Mouse (Mus musculus): ENCODE measurements around the gene Slc4a1ap. TPM values are rescaled to one million over a fixed set of nuclear protein-coding genes. Genes with fewer than 3 reads are reported as not detected.
A peak's percentile ranks its signal among the peaks of the same experiment; 100 is the strongest.

Slc4a1ap gene
- polyA plus RNA-seq (2012): 0.77 and 1.6 TPM in 2 replicates

DNA sequence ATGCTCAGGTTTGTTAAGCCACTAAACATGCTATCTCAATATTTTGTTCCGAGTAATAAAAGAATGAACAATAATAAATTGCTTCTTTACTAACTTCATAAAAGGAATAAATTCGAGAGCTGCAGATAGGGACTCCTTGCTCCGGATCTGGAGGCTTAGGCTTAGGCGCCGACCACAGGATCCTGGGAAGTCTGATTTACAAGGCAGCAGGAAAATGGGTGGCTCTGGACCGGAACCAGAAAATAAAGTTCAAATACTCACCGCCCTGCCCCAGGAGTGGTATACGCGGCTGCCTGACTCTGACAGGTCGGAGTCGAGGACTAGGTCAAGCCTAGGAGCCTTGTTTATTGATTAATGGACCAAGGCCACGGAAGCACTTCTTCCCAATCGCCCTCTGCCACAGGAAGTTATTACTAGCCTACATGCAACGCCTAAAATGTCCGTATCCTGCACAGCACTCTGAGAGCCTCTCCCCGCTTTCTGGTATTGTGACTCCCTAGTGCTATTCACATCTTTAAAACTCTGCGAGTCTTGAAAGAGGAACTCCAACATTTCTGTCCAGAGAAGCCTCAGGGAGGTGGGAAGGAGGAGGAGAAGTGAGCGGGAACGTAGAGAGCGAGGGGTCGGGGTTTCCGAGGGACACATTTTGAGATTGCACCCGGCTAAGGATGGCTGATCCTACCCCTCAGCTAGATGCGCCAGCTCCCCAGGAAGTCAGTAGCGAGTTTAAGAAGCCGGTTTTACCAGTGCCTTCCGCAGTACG is at the start of gene Slc4a1ap:
Slc4a1ap (plus strand) TSS at position 642 of the 763 bp plus-strand sequence.
- H3K4me1 ChIP-seq (ENCODE audit: control insufficient read depth): peaks cover 32% of the 10 kb centered on the region
- H3K36me3 ChIP-seq (ENCODE audit: control insufficient read depth): peaks cover 43% of the 10 kb centered on the region
- H3K27me3 ChIP-seq (ENCODE audit: control insufficient read depth): no peaks in the 10 kb centered on the region
- peak within 1 kb of the TSS; percentile 89 for H3K4me3 ChIP-seq (replicated peaks)
- TF ChIP-seq GATA1 (IDR thresholded peaks at IDR 0.05; ENCODE audit: low read length): no peak
- no peak for TF ChIP-seq TAL1 (IDR thresholded peaks at IDR 0.05; ENCODE audit: low read length)
- H3K9me3 ChIP-seq (ENCODE audit: control insufficient read depth, low read length): no peaks in the 10 kb centered on the region

DNA sequence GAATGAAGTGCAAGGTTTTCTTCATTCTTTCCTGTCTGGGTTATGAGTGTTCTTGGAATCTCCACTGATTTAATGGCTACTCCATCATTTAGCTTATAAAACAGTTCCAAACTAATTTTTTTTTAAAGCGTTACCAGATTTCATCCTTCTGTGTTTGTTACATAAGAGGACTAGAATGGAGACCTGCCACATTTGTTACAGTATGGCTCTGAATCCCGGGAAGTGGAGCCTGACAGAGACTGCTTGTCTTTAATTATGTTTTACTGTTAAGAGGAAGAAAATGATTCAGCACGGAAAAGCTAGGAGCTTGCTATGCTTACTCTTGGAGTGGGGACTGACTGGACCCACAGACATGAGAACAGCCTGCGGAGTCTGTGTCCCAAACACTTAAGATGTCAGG is 46.3 kb upstream of the Slc4a1ap start:
- peaks cover 69% of the 10 kb centered on the region for H3K36me3 ChIP-seq (ENCODE audit: control insufficient read depth)
- no peak for TF ChIP-seq TAL1 (IDR thresholded peaks at IDR 0.05; ENCODE audit: low read length)
- no peak for TF ChIP-seq GATA1 (IDR thresholded peaks at IDR 0.05; ENCODE audit: low read length)

DNA sequence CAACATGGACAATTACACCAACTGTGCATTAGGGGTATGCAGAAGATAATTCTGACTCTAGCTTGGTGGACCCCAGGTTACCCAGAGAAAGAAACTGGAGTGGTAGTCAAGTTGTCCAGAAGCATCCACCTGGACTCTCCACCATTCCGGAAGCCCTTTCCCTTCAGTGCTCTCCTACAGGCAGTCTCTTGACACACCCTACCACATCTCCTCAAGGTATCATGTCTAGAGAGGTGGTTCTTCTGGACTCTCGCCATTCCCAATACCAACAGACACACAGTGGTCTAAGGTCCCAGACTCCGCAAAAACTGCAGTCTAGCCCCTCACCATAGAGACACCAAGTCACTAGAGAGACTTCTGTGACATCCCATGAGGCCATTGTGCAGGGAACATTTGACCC is 41.4 kb upstream of the Slc4a1ap start, which contains the start of gene 4930548H24Rik:
4930548H24Rik (plus strand) TSS at position 301 of the 400 bp plus-strand sequence.
- Histone ChIP-seq H3K4me3 (replicated peaks) (no peak within 1 kb of the TSS), H3K4me1 (ENCODE audit: control insufficient read depth) (no peaks in the 10 kb centered on the region), H3K27me3 (ENCODE audit: control insufficient read depth) (no peaks in the 10 kb centered on the region), H3K9me3 (ENCODE audit: control insufficient read depth, low read length) (no peaks in the 10 kb centered on the region), H3K36me3 (ENCODE audit: control insufficient read depth) (peaks cover 20% of the 10 kb centered on the region)
- TF ChIP-seq TAL1 (IDR thresholded peaks at IDR 0.05; ENCODE audit: low read length) (no peak), GATA1 (IDR thresholded peaks at IDR 0.05; ENCODE audit: low read length) (no peak)

More for the DNA sequence above, 46.3 kb upstream of the Slc4a1ap start:
- Histone ChIP-seq H3K27me3 (ENCODE audit: control insufficient read depth) (no peaks in the 10 kb centered on the region), H3K4me1 (ENCODE audit: control insufficient read depth) (no peaks in the 10 kb centered on the region), H3K9me3 (ENCODE audit: control insufficient read depth, low read length) (no peaks in the 10 kb centered on the region), H3K4me3 (replicated peaks) (no peak overlapping the region)

DNA sequence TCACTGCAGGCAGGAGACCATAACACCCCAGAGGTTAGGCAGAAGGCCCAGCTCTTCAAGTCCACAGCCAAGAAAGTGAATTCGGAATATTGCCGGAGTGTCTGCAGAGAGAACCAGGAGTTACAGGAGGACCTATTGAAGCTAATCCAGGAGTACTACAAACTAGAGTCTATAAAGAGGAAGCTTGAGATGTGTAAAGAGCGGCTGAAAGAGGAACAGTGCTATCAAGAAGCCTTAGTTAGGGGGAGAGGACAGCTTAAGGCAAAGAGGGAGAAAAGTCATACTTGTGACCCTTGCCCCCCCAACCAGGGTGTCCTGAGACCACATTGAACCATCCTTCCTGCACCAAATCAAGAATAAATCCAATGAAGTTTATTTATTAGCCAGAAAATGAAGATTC is 38.9 kb upstream of the Slc4a1ap start:
- no peaks in the 10 kb centered on the region for H3K4me1 ChIP-seq (ENCODE audit: control insufficient read depth)
- no peak overlapping the region for H3K4me3 ChIP-seq (replicated peaks)
- no peaks in the 10 kb centered on the region for H3K36me3 ChIP-seq (ENCODE audit: control insufficient read depth)
- H3K9me3 ChIP-seq (ENCODE audit: control insufficient read depth, low read length): no peaks in the 10 kb centered on the region
- TF ChIP-seq GATA1 (IDR thresholded peaks at IDR 0.05; ENCODE audit: low read length): no peak
- no peak for TF ChIP-seq TAL1 (IDR thresholded peaks at IDR 0.05; ENCODE audit: low read length)
- peaks cover 13% of the 10 kb centered on the region for H3K27me3 ChIP-seq (ENCODE audit: control insufficient read depth)

DNA sequence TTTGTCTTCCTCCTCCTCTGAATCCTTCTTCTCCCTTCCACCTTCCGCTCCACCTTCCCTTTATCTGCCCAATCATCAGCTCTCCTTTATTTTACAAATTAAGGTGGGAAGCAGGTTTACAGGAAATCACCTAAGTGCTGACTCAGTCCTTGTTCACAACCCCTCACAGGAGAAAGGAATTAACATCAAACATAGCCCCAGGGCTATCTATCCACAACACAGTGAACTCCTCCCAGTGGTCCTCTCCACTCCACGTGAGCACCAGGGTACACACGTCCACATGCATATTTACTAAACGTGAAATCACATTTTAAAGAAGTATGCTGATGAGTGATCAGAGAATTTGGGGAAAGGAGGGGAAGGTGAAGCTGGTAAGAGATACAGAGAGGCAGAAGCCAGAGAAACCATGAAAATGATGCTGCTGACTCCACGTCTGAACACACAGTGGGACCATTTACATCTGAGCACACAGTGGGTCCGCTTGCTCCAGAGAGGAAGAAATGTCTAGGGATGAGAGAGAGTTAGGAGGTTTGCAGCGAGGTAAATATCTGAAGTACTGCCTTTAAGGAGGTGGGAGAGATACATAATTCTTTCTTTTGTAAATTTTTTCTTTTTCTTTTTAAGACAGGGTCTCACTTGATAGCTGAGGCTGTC is 37.6 kb upstream of the Slc4a1ap start:
- H3K36me3 ChIP-seq (ENCODE audit: control insufficient read depth): no peaks in the 10 kb centered on the region
- TF ChIP-seq GATA1 (IDR thresholded peaks at IDR 0.05; ENCODE audit: low read length): no peak
- no peak for TF ChIP-seq TAL1 (IDR thresholded peaks at IDR 0.05; ENCODE audit: low read length)
- peaks cover 5% of the 10 kb centered on the region for H3K4me1 ChIP-seq (ENCODE audit: control insufficient read depth)
- H3K9me3 ChIP-seq (ENCODE audit: control insufficient read depth, low read length): no peaks in the 10 kb centered on the region
- no peak overlapping the region for H3K4me3 ChIP-seq (replicated peaks)
- peaks cover 15% of the 10 kb centered on the region for H3K27me3 ChIP-seq (ENCODE audit: control insufficient read depth)

DNA sequence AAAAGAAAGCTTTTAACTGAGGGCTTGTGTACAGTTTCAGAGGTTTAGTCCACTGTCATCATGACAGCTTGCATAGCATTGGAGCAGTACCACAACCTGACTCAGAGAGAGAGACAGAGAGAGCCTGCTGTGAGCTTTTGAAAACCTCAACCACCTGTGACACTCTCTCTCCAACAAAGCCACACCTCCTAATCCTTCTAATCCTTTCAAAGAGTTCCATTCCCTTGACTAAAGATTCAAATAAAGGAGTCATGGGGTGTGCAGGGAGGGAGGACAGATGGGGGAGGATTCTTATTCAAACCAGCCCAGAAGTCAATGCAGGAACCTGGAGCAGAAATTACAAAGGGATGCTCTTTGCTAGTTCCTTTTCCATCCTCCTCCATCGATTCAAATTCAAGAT is 34.8 kb upstream of the Slc4a1ap start:
- peaks cover 7% of the 10 kb centered on the region for H3K36me3 ChIP-seq (ENCODE audit: control insufficient read depth)
- peaks cover 15% of the 10 kb centered on the region for H3K27me3 ChIP-seq (ENCODE audit: control insufficient read depth)
- TF ChIP-seq TAL1 (IDR thresholded peaks at IDR 0.05; ENCODE audit: low read length): no peak
- TF ChIP-seq GATA1 (IDR thresholded peaks at IDR 0.05; ENCODE audit: low read length): no peak
- peaks cover 23% of the 10 kb centered on the region for H3K4me1 ChIP-seq (ENCODE audit: control insufficient read depth)
- no peaks in the 10 kb centered on the region for H3K9me3 ChIP-seq (ENCODE audit: control insufficient read depth, low read length)
- no peak overlapping the region for H3K4me3 ChIP-seq (replicated peaks)

DNA sequence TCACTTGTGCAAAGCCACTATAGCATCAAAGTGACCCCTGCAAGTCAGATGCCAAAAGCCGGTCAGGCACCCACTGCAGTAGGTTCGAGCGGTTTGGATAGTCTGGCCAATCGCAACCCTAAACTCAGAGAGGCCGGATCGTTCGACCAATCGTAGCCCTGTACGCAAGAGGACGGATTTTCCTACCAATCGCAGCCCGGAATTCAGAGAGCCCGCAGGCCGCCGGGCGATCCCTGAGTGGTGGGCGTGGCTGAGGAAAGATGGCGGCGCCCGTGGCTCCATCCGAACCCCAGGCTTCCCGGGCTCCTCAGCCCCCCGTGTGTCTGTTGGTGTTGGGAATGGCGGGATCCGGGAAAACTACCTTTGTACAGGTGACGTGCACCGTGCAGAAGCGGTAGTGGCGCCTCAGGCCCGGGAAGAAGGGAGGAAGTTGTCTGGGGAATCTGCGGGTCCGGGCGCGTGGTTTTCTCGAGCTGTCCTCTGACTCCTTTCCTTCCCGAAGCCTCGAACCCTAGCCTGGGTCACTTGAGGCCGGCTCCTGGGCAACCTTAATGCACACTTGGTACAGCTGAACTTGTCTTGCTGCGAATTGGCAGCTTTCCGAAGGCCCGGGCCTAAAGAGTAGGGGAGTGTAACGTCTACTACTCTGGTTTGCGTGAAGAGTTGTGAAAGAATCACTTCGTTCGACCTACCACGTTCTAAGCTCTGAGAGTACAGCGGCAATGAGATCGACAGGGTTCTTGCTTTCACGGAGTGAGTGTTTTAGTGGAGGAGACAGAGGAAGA is 32.1 kb upstream of the Slc4a1ap start, which contains the start of gene Gpn1:
Gpn1 (plus strand) TSS at position 229 of the 785 bp plus-strand sequence.
- peaks cover 29% of the 10 kb centered on the region for H3K36me3 ChIP-seq (ENCODE audit: control insufficient read depth)
- H3K9me3 ChIP-seq (ENCODE audit: control insufficient read depth, low read length): no peaks in the 10 kb centered on the region
- H3K4me3 ChIP-seq (replicated peaks): peak within 1 kb of the TSS; percentile 91
- peaks cover 15% of the 10 kb centered on the region for H3K27me3 ChIP-seq (ENCODE audit: control insufficient read depth)
- TF ChIP-seq TAL1 (IDR thresholded peaks at IDR 0.05; ENCODE audit: low read length) (no peak), GATA1 (IDR thresholded peaks at IDR 0.05; ENCODE audit: low read length) (no peak)
- H3K4me1 ChIP-seq (ENCODE audit: control insufficient read depth): peaks cover 23% of the 10 kb centered on the region

DNA sequence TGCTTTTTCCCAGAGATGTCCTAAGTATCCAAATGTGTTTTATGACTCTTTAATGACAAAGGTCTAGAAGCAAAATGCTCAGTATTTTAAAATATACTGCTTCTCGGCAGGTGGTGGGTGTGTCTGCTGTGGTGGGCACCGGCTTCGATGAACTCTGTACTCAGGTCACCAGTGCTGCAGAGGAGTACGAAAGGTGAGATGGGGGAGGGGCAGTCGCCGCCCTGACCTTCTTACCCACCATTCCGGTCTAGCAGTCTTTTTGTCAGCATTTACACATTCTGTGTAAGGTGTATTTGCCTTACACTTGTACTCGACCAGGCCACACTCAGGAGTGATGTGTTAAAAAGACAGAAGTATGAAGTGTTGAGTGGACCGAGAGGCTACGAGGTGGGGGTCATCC is 22.0 kb upstream of the Slc4a1ap start:
- TF ChIP-seq GATA1 (IDR thresholded peaks at IDR 0.05; ENCODE audit: low read length) (no peak), TAL1 (IDR thresholded peaks at IDR 0.05; ENCODE audit: low read length) (no peak)
- Histone ChIP-seq H3K4me1 (ENCODE audit: control insufficient read depth) (no peaks in the 10 kb centered on the region), H3K36me3 (ENCODE audit: control insufficient read depth) (peaks cover 74% of the 10 kb centered on the region), H3K27me3 (ENCODE audit: control insufficient read depth) (no peaks in the 10 kb centered on the region), H3K4me3 (replicated peaks) (no peak overlapping the region), H3K9me3 (ENCODE audit: control insufficient read depth, low read length) (no peaks in the 10 kb centered on the region)

DNA sequence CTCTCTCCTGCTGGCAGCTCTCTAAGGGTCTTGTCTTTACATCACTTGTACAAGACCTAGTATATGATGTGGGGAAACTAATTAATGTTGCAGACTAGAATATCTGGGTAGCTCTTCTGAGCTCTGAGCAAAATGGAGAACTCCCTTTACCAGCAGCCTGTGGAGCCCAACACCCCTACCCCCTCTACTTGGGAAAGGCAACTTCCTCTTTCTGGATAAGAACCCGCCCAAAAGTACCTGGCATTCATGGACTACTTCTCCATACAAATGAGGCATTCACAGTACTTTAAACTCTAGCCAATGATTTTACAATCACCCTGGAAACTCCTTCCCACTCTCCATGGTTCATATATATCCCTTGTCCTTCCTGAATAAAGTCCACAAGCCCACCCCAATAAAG is 14.3 kb upstream of the Slc4a1ap start:
- no peaks in the 10 kb centered on the region for H3K9me3 ChIP-seq (ENCODE audit: control insufficient read depth, low read length)
- no peaks in the 10 kb centered on the region for H3K27me3 ChIP-seq (ENCODE audit: control insufficient read depth)
- H3K36me3 ChIP-seq (ENCODE audit: control insufficient read depth): peaks cover 89% of the 10 kb centered on the region
- H3K4me1 ChIP-seq (ENCODE audit: control insufficient read depth): no peaks in the 10 kb centered on the region
- H3K4me3 ChIP-seq (replicated peaks): no peak overlapping the region
- no peak for TF ChIP-seq TAL1 (IDR thresholded peaks at IDR 0.05; ENCODE audit: low read length)
- no peak for TF ChIP-seq GATA1 (IDR thresholded peaks at IDR 0.05; ENCODE audit: low read length)
